Mouse (Mus musculus): ENCODE measurements around the gene Serpina6.
"Not testable (repeated sequence)": the region's sequence is repeated elsewhere in the genome, so short reads cannot be mapped to it uniquely, and the experiment has no call there.

The Serpina6 gene

DNA sequence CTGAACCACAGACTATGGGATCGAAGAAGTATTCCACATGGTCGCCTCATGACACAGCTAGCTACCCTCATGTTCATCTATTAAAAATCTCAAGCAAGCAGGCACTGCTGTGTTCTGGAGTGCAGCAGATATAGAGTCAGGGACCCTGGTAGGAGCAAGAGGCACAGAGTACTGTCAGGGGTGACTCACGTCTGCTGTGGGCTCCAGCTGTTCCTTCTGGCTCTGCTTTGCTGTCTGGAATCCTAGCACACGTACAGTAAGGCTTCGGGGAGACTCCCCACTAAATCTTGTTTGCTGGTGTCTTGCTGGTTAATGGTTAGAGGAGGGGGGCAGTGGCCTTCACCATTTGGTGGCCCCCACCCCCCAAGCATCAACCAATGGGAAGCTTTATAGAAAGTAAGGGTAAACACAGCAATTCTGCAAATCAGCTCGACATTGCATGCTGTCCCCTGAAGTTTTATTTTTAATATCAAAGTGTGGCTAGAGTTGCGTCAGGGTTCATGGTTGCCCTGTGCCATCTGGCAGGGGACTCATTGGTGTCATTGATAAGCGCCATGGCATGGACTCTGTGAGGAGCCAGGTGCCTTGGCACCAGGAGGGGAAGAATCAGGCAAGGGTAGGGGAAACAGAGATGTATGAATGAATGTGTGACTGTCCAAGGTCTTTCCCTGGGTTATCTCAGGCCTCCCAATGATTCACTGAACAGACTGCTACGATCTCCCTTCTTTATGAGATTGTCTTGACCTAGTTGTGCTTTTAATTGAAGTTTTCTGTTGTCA, at the start of gene Serpina6:
Gene Serpina6, minus strand, starts transcription at position 365 of the 779 bp plus-strand sequence.
- in situ Hi-C loops (cut with MboI) = no loop called here

- in situ Hi-C loops (cut with MboI) = no loop called here
These were observed 49.1 kb upstream of the Serpina6 start for GRCm38 (mm10) chr12:103706113-103706512.

DNA sequence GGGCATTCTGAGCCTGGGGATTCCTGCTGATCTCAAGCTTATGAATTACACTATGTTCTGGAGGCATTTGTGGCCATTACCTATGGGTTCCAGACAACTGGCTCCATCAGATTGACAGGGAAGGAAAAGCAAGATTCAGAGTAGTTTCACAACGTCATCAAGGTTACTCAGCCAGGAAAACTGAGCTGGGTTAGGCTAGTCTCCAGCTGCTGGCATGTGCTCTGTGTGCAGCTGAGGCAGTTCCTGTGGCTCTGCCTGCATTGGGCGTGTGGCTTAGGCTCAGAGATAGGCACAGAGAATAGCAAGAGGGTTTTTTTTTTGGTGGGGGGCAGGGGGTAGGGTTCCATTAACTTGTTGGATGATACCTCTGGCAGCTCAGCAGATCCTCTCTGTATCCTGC, 48.5 kb upstream of the Serpina6 start:
- in situ Hi-C loops (cut with MboI) = no loop called here

GRCm38 (mm10) chr12:103700144-103700750, 43.2 kb upstream of the Serpina6 start:
- in situ Hi-C loops (cut with MboI) = no loop called here

DNA sequence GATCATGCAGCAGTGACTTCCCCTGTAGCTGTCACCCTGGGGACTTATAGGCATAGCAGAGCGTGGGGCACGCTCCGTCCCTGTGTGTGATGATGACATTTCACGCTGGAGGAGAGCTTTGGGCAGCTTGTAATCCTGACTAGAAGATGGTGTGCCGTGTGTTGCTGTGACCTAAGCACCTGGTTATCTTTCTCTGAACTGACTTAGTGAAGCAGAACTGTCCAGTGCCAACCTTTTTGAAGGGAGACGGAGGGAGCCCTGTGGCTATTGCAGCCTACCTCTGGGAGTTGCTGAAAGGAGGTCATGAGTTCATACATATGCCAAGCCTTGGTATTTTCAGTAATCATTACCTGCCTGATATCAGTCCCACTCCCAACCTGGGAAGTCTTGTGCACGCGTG, 38.4 kb upstream of the Serpina6 start, which contains the start of gene Serpina1f:
Gene Serpina1f, minus strand, starts transcription at position 101 of the 400 bp plus-strand sequence.
- in situ Hi-C loops (cut with MboI) = no loop called here

DNA sequence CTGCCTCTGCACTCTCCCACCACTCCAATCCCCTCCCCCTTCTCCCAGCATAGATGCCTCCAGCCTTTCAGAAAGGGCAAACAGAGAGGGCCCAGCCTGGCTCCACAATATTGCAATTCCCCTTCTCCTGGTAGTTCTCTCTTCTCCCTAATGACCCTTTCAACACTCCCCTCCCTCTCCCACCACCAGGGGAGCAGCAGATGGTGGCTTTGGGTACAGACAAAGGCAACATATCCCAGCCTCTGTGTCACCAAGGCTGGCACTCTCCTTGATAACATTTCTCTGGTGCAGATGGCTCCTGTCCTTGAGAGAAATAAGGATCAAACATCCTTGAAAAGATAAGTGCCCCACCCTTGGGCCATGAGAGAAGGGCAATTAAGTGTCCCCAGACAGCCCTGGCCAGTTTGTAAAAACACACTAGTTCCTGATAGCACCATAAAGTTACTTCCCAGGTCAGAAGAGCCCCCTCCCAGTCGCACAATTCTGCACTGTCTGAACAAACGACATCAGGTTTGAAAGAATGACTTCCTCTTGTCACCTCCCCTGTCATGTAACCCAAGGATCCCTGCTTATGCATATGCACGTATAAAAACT, 31.3 kb upstream of the Serpina6 start:
- in situ Hi-C loops (cut with MboI) = no loop called here

- in situ Hi-C loops (cut with MboI) = no loop called here
These were observed 30.0 kb upstream of the Serpina6 start for GRCm38 (mm10) chr12:103687021-103687420.

GRCm38 (mm10) chr12:103686050-103686449, 29.0 kb upstream of the Serpina6 start:
- in situ Hi-C loops (cut with MboI) = no loop called here

DNA sequence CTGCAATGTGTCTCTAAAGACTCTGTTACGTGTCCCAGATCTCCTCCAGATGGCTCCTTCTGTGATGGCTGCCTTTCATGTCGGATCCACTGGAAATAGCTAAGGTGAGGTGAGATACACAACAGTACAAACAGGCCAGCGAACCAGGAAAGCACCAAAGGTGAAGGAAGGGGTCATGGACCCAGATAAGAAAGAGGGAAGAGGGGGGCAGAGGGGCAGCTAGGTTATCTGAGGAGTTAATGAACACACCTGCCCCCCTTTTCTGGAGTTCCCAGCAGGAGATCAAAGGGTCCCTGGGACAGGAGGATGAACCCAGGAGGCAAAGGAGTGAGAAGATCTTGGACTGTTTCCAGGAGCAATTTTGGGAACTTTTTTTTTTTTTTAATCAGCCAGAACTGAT, 28.4 kb upstream of the Serpina6 start:
- in situ Hi-C loops (cut with MboI) = no loop called here

GRCm38 (mm10) chr12:103683775-103684174, 26.8 kb upstream of the Serpina6 start:
- in situ Hi-C loops (cut with MboI) = no loop called here

- in situ Hi-C loops (cut with MboI) = no loop called here
These were observed 24.7 kb upstream of the Serpina6 start for GRCm38 (mm10) chr12:103681739-103682138.

GRCm38 (mm10) chr12:103681169-103681568, 24.2 kb upstream of the Serpina6 start:
- in situ Hi-C loops (cut with MboI) = no loop called here

DNA sequence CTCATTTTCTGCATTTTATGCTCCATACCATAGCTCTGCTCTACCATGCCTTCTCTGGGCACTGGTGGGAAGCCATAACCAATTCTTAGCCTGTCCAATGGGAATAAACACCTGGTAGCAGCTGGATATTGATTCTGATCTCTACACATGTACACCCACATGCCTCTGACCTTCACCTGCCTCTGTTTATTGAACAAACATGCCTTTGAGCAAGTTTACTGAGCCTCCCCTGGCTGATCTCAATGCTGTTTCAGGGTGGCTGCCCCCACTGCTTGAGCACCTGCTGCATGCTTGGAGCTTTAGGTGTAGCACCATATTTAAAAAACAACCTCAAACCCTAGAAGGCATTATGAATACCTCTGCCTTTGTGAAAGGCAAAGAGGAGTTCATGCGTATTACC, 22.8 kb upstream of the Serpina6 start:
- in situ Hi-C loops (cut with MboI) = not testable (repeated sequence)

DNA sequence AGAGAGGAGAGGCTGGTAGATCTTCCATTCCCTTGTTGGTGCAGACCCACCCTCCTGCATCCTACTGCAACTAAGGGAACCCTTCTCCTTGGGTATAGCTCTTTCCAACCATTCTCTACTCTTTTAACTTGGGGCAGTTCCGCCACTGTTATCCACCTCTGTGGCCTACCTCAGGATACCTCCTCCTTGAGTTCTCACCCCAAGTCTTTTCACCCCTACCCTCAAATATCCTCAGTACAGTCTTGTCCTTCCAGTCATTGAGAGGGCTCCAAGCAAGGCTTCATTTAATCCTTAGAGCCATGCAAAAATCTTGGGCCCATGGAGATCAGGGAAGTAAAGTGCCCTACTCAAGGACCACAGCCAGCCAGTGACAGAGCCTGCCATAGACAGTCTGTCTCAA, 19.0 kb upstream of the Serpina6 start, which contains the start of gene Serpina16:
Gene Serpina16, minus strand, starts transcription at position 101 of the 400 bp plus-strand sequence.
- in situ Hi-C loops (cut with MboI) = no loop called here

- in situ Hi-C loops (cut with MboI) = no loop called here
These were observed 16.2 kb upstream of the Serpina6 start for GRCm38 (mm10) chr12:103673179-103673578.

DNA sequence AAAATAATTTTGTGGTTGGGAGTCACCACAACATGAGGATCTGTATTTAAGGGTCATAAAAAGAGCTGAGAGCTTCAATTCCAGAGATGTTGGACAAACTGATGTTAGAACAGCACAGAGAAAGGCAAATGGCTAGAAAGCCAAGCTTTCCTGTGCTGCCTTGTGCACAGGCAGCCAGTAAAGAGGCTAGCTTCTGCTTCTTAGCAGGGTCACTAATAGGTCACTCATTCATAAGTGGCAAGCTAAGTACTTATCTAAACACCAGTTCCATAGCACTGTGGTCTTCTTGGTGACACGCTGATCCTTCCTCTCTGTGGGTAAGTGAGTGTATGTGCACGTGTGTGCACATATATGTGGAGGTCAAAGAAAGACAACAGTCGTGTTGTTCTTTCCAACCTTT, 14.5 kb upstream of the Serpina6 start:
- in situ Hi-C loops (cut with MboI) = no loop called here

GRCm38 (mm10) chr12:103670964-103671363, 14.0 kb upstream of the Serpina6 start:
- in situ Hi-C loops (cut with MboI) = no loop called here

- in situ Hi-C loops (cut with MboI) = no loop called here
These were observed 13.3 kb upstream of the Serpina6 start for GRCm38 (mm10) chr12:103670344-103670743.

GRCm38 (mm10) chr12:103665286-103665685, 8.3 kb upstream of the Serpina6 start:
- in situ Hi-C loops (cut with MboI) = no loop called here

GRCm38 (mm10) chr12:103662053-103662452, 5.0 kb upstream of the Serpina6 start:
- in situ Hi-C loops (cut with MboI) = not testable (repeated sequence)

DNA sequence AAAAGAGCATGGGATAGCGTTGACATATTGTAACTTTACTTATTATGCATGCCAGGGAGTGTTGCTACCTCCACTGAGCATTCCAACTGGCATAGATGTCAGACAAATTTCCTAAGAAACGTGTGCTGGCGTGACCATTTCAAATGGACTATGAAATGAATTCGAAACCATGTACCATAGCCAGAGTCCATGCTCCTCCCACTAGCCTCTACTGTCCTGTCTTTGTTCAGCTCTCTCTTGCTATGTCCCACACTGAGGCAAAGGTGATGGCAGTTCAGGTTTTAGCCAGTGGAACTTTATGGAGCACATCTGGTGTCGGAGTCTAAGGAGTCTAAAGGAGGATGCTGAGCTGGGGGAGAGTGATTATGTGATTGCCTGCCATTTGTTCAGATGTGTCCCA, 3.1 kb upstream of the Serpina6 start:
- in situ Hi-C loops (cut with MboI) = no loop called here

- in situ Hi-C loops (cut with MboI) = no loop called here
These were observed 2.2 kb upstream of the Serpina6 start for GRCm38 (mm10) chr12:103659171-103659570.

GRCm38 (mm10) chr12:103657991-103658390, 979 bp upstream of the Serpina6 start:
- in situ Hi-C loops (cut with MboI) = no loop called here

Data from mature B cell (primary cell).